Mouse (Mus musculus) cerebellum, postnatal 25 days (tissue): ENCODE data around the gene Sez6l2.

Experiments used
- DNase-seq, 2 experiments: peaks; one replicate each; pipeline ENCODE4 v3.0.0; 2021; ENCODE audit warnings: mixed read lengths in 2 of 2

Sez6l2 gene

DNA sequence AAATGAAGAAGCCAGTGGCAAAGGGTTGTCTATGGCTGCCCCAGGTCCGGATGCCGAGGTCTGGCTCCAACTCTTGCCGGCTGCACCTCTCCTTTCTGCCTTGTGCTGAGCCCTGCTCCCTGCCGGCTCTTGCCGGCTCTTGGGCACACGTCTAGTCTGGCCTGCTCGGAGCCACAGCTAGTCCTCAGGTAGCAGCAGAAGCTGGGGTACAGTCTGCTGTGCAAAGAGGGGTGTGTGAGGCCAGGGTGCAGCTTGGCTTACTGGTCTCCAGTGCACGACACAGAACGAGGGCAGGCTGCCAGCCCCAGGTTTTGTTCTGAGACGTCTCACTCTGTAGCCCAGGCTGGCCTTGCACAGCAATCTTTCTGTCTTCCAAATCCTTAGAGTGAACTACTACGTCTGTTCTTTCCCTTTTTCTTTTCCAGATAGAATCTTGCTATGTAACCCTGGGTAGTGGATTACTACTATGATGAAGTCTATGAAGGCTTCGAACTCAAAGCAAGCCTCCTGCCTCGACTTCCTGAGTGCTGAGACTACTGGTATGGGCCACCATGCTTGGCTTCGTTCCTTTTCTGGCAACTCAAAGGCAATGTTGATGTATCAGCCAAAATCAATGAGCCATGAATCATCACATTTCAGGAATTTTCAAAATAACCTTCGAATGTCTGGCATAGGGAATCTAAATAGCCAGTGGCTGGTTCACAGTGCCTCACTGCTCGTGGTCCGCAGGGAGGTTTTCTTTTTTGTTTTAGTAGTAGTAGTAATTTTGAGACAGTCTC, 59.1 kb downstream of the Sez6l2 start:
- DNase-seq: peak; percentile 75 to 78

DNA sequence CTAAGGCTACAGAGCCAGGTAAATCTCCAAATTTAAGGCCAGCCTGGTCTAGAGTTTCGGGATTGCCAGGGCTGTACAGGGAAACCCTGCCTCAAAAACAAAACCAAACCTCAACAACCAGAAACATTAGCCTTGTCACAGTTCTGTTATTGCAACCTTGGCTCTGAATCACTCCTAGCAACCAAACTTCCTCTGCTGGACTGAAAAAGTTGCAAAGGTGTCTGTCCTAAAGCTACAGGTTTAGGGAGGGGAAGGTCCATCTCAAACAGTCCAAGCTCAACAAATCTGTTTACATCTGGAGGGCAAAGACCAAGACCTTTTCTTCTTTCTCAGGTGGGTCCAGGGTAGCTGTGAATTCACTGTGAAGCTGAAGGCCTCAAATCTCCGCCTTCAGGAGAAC, 60.7 kb downstream of the Sez6l2 start:
- DNase-seq: no peak

DNA sequence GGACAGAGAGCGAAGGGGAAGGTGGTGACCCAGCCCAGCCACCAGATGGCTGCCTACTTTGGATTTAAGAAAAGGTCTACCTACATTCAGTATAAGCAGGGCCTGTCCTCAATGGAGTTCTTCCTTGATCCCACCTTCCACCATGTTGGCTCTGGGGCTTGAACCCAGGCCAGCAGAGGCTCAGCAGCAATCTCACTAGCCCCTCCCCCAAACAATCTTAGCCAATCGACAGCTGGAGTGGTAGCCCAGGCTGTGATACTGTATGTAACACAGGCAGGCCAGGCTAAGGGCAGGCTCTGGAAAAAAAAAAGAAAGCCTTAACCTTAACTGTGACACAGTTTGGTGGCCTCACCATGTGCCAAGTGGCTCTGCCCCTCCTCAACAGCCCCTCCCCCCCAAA, 61.4 kb downstream of the Sez6l2 start:
- DNase-seq: peak in 1 of 2 experiments; percentile 45

DNA sequence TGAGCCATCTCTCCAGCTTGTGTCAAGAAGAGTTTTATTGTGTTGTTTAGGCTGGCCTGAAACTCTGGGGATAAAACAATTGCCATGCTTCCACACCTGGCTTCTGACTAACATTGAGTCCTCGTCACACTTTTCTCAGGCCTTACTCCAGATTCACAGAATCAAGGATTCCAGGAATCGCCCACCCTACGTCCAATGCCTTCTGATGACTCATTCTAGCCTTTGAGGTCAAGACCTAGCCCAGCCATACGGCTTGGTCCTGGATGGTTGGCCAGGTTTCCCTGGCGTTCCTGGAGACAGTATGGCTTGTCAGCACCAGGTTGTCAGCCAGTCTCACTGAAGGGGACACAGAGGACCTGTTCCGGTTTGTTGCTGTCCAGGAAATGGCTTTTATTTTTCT, 62.0 kb downstream of the Sez6l2 start:
- DNase-seq: peak; percentile 38 to 49

DNA sequence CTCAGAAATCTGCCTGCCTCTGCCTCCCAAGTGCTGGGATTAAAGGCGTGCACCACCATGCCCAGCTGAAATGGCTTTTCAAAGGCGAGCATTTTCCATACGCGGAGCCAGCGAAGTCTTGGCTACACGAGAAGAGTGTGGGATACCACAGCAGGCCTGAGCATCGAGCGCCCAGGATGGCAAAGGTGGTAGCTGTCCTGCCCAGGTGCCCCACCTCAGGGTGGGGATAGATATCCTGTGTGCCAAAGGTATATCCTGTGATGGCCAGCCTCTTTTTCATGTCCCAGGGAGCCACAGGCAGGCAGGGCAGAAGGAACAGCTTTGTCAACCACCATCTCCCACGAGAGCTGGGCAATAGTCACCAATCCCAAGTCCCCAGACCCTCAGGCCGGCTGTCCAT, 62.5 kb downstream of the Sez6l2 start:
- peak in 1 of 2 experiments; percentile 44 for DNase-seq

DNA sequence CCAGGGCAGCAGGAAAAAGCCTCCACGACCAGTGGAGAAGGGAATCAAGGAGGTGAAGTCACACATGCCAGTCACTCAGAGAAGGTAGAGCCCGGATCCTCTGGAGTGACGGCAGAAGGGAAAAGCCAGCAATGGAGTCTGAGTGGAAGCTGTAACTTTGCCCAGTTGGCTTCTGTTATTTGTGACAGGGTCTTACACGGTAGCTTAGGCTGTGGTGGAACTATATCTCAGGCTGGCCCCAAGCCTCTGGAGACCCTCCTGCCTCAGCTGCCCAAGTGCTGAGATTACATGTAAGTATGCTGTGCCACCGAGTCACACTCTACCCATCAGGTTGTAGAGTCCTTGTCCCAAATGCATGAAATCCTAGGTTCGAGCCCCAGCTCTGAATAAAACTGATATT, 63.0 kb downstream of the Sez6l2 start:
- peak in 1 of 2 experiments; percentile 32 for DNase-seq

DNA sequence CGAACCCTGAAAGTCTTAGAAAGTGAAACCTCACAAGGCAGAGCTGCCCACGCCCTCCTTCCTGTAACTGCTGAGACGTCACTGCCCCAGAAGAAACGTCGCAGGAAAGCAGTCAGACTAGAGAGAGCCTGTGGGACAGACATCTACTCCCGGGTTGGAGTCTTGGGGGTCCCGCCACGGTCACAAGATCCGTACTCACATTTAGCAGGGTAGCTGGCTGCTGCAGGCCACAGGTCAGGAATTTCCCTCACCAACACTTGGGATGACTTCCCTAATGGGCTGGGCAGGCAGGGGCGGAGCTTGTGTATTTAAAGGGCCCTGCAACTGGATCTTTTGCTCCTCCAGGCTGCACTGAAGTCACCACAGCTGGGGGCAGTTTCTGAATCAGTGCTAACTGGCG, 64.0 kb downstream of the Sez6l2 start, which contains the start of gene Mvp:
TSS of gene Mvp (minus strand) at position 302 of the 400 bp plus-strand sequence.
- DNase-seq: peak; percentile 66 to 74

DNA sequence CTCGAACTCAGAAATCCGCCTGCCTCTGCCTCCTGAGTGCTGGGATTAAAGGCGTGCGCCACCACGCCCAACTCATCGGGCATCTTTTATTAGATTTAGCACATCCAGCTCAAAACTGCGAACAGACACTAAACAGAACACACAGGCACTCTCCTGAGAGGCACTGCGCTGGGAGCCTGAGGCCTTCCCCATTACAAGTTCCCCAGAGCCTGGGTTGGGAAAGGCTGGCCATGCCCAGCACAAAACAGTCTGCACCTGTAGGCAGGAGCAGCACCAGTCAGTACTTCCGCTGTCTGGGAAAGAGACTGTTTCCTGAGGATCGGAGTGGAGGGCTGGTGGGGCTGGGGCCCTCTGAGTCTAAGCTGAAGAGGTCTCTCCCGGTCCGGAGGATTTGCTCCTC, 64.6 kb downstream of the Sez6l2 start:
- DNase-seq: peak; percentile 32 to 42

DNA sequence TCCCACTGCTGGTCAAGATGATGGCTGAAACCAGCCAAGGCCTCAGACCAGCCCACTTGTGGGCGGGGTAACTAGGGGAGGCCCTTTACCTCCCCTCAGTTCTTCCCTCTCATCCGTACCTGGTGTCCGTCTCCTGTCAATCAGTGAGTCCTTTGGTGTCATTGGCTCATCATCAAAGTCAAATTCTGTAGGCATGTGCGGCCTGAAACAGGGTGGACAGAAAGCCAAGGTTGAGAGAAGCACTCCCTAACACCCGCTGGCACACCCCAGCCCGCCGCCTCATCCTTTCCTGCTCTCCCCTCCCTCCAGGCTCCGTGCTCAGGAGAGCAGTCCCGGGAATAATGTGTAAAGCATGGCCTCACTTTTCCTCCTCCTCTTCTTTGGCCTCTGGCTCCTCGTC, 65.7 kb downstream of the Sez6l2 start:
- DNase-seq: peak in 1 of 2 experiments; percentile 74

DNA sequence TGATC, 65.9 kb downstream of the Sez6l2 start, which contains the start of gene Pagr1b:
TSS of gene Pagr1b (minus strand) at position 4 of the 5 bp plus-strand sequence.
- no peak for DNase-seq

DNA sequence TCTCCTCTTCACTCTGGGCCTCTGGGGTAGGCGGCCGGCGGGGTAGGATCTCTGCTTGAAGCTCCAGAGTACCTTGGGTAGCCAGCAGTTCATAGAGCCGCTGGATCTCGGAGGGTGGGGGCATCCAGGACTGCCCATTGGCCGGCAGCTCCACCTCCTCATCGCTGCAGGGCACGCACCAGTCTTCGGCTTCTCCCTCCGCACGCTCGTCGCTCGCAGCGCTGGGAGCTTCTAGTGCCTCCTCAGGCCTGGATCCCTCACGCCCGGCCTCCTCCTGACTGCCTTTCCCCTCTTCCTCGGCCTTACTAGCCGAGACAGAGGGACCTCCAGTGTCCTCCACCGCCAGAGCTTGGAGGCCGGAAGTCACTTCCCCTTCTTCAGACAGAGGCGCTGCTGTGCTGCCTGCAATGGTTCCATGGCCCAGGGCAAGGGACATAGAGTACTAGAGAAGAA, 66.1 kb downstream of the Sez6l2 start:
- peak; percentile 78 to 80 for DNase-seq

DNA sequence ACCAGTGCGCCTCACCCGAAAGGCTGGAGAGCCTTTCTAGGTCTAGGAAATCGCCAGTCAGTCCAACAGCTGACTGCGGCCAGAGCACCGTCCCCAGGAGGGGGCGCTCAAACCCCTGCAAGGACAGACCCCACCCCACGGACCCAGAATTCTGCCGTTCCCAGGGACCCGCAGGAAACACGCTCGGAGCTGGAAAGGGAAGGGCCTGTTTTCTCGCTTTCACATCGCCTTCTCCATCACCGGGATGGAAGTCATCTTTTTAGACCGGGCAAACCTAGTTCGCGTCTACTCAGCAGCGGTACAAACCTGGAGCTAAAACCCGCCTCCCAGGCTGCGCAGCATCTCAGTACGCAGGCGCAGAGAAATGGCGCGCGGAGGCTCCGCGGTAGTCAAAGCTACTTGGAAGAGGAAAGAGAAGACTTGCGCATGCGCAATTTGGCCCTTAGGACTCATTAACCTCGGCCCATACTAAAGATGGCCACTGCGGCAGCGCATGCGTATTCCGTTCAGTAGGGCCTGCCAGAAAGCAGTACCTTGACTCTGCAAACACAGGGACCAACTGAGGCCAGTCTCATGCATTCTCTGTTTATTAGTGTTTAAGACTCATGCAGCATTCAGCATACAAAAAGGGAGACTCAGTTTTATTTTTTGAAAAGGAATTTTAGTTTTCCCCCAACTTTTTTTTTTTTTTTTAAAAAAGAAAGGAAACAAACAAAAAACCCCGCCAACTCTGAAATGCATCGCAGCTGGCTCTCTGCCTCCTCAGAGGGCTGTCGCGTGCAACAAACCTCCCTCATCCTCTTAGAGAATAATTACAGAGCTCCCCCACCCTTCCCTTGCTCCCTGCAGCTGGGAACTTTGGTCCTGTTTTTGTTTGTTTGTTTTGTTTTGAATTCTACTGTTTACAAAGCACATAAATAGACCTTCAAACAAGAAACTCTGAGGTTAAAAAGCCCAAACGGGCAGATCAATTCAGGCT, 66.9 kb downstream of the Sez6l2 start, which contains the start of gene Pagr1a:
TSS of gene Pagr1a (minus strand) at position 382 of the 979 bp plus-strand sequence.
- DNase-seq: peak; percentile 97 to 98

DNA sequence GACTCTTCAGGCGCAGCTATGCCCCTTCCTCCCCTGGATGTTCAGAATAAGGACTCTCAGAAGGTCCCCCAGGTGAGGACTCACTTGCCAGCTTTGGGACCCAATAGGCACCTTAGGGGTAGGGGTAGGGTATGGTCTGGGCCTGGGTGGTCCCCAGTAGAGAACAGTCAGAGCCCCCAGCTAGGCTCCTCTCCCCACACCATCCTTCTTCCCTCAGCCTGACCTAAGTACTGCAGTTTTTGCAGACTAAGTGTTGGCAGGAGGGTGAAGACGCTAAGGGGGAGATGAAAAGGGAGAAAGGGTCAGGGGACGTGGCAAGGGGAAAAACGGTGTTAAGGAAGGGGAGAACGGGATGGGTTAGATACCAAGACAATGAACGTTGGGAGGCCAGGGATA, 67.6 kb downstream of the Sez6l2 start:
- DNase-seq: peak; percentile 32 to 34

DNA sequence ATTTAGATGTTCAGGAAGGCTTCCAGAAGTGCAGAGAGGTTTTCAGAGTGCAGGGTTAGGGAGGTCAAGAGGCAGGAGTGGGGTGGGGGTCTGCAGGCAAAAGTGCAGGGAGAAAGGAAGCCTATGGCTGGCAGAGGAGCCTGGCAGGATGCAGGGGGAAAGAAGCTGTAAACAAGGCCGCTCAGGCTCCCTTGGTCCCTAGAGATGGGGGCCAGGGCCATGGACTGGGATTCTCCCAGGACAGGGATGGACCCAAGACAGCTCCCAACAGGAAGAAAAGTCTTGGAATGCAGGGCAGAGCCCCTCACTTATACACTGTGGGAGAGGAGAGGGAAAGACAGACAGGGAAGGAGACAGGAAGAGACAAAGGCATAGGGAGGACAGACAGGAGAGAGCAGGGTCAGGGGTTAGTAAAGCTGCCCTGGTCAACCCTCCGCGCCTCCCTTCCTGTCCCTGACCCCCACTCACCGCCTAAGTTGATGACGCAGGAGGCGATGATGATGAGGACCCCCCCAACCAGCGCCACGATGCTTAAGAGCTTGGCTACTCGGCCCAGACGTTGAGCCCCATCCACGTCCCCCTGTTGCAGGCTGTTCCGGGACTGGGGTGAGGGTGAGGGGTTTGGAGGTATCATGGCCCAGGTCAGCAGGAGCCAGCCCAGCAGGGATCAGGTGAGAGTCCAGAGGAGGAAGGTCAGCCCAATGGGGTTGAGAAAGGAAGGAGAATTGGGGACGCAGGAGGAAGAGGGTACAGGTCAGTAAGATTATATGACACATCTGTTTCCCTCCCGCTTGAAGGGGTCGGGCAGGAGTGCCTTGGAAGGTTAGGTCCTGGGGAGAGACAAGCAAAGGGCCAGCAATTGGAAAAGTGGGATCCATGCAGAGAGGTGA, 68.3 kb downstream of the Sez6l2 start:
- peak; percentile 49 to 52 for DNase-seq

DNA sequence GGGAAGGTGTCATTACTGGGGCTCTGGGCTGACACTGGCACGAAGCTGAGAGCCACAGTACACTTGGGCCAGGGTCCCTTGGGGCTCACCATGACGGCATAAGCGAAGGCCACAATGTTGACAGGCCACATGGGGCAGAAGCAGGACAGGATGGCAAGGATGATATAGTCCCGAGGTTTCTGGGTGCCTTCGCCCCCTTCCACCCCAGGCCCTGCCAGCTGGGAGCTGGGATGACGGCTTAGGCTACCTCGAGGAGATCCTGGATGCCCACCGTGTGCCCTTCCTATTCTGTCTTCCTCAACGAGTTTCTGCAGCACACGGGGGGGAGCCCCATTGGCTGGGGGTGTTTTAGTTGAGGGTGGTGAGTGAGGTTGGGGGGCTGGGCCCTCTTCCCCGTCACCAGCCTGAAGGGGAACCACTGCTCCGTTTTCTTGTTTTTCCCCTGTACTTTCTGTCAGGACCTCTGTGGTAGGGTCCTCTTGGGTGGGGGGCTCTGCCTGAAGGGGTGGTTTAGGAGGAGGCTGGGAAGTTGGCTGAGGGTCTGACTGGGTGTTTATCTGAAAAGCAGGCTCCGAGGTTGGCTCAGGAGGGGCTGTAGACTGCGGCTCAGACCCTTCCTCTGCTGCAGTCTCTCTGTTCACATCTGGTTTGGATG, 69.1 kb downstream of the Sez6l2 start:
- peak; percentile 47 to 53 for DNase-seq

DNA sequence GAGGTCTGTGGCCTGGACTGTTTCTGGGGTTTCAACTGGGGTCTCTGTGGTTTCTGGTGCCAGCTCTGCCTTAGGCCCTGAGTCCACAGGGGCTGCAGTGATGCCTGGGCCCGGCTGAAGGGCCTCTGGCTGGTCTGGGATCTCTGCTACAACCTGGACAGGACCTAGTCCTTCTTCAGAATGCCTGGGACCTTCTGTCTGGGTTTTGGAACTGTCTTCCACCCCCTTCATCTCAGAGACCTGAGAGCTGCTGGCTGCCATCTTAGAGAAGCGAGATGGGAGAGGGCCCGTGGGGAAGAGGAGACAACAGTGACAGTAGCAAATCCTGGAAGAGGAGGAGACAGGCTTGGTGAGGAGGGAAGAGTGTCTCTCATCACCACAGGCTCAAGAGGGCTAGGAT, 69.7 kb downstream of the Sez6l2 start:
- DNase-seq: peak; percentile 59
